Mouse (Mus musculus): ENCODE data around the gene Fam57b. TPM values are rescaled to one million over a fixed set of nuclear protein-coding genes. Genes with fewer than 3 reads are reported as not detected.

Fam57b gene
- polyA plus RNA-seq, 1 experiment from 2014 or later, result 52.6 TPM

- no peak overlapping the region for H3K4me3 ChIP-seq (replicated peaks)
- H3K4me1 ChIP-seq (replicated peaks), result peaks cover 13% of the 10 kb centered on the region
- no peak overlapping the region for H3K27ac ChIP-seq
- no peaks in the 10 kb centered on the region for H3K27me3 ChIP-seq
- peaks cover 3% of the 10 kb centered on the region; the same call in 1 of the 2 replicates for H3K9me3 ChIP-seq
- no peak for ATAC-seq
- H3K36me3 ChIP-seq, result no peaks in the 10 kb centered on the region
- 40% methylated on average over 1 of the region's 1 CpGs for WGBS
- H3K9ac ChIP-seq (replicated peaks), result no peak overlapping the region
- H3K4me2 ChIP-seq (replicated peaks), result no peak overlapping the region
Measured at GRCm38 (mm10) chr7:126818818-126819217, 21.4 kb downstream of the Fam57b start.

GRCm38 (mm10) chr7:126821835-126822511 lies 24.5 kb downstream of the Fam57b start:
- peaks cover 6% of the 10 kb centered on the region; the same call in 1 of the 2 replicates for H3K36me3 ChIP-seq
- H3K4me1 ChIP-seq (replicated peaks), result peaks cover 44% of the 10 kb centered on the region
- WGBS, result 21% methylated on average over 7 of the region's 7 CpGs
- H3K4me2 ChIP-seq (replicated peaks), result peak overlapping the region; percentile 54
- H3K9me3 ChIP-seq, result peaks cover 3% of the 10 kb centered on the region; the same call in 1 of the 2 replicates
- ATAC-seq, result peak; percentile 24
- no peaks in the 10 kb centered on the region for H3K27me3 ChIP-seq
- peak overlapping the region; percentile 93 for H3K27ac ChIP-seq
- peak overlapping the region; percentile 87 for H3K9ac ChIP-seq (replicated peaks)
- H3K4me3 ChIP-seq (replicated peaks), result peak overlapping the region; percentile 70

- Histone ChIP-seq H3K4me3 (replicated peaks) (peak overlapping the region; percentile 70), H3K27ac (peak overlapping the region; percentile 93), H3K4me1 (replicated peaks) (peaks cover 51% of the 10 kb centered on the region), H3K9ac (replicated peaks) (peak overlapping the region; percentile 87), H3K4me2 (replicated peaks) (peak overlapping the region; percentile 54), H3K36me3 (peaks cover 13% of the 10 kb centered on the region; the same call in 1 of the 2 replicates), H3K9me3 (peaks cover 3% of the 10 kb centered on the region; the same call in 1 of the 2 replicates), H3K27me3 (no peaks in the 10 kb centered on the region)
- peak; percentile 31 for ATAC-seq
- 10% methylated on average over 9 of the region's 9 CpGs for WGBS
Measured at GRCm38 (mm10) chr7:126822741-126823140, 25.3 kb downstream of the Fam57b start.

GRCm38 (mm10) chr7:126823202-126823711 lies 25.8 kb downstream of the Fam57b start:
- Histone ChIP-seq H3K36me3 (peaks cover 15% of the 10 kb centered on the region; the same call in 1 of the 2 replicates), H3K9ac (replicated peaks) (peak overlapping the region; percentile 87), H3K4me2 (replicated peaks) (peak overlapping the region; percentile 54), H3K27ac (peak overlapping the region; percentile 93), H3K4me1 (replicated peaks) (peaks cover 52% of the 10 kb centered on the region), H3K27me3 (no peaks in the 10 kb centered on the region), H3K4me3 (replicated peaks) (peak overlapping the region; percentile 70), H3K9me3 (peaks cover 3% of the 10 kb centered on the region; the same call in 1 of the 2 replicates)
- ATAC-seq, result peak; percentile 87
- under 1% methylated on average over 19 of the region's 19 CpGs for WGBS

- H3K36me3 ChIP-seq, result peaks cover 21% of the 10 kb centered on the region
- ATAC-seq, result peak; percentile 16
- H3K27ac ChIP-seq, result peak overlapping the region; percentile 93
- H3K9me3 ChIP-seq, result peaks cover 2% of the 10 kb centered on the region; the same call in 1 of the 2 replicates
- H3K9ac ChIP-seq (replicated peaks), result peak overlapping the region; percentile 87
- H3K4me3 ChIP-seq (replicated peaks), result peak overlapping the region; percentile 70
- H3K4me2 ChIP-seq (replicated peaks), result peak overlapping the region; percentile 54
- H3K27me3 ChIP-seq, result no peaks in the 10 kb centered on the region
- 4% methylated on average over 10 of the region's 10 CpGs for WGBS
- peaks cover 54% of the 10 kb centered on the region for H3K4me1 ChIP-seq (replicated peaks)
Measured at GRCm38 (mm10) chr7:126823940-126824339, 26.5 kb downstream of the Fam57b start.

- H3K27me3 ChIP-seq, result no peaks in the 10 kb centered on the region
- peak overlapping the region; percentile 70 for H3K4me3 ChIP-seq (replicated peaks)
- H3K4me2 ChIP-seq (replicated peaks), result peak overlapping the region; percentile 54
- peak overlapping the region; percentile 50 for H3K9ac ChIP-seq (replicated peaks)
- peaks cover 27% of the 10 kb centered on the region for H3K36me3 ChIP-seq
- H3K9me3 ChIP-seq, result no peaks in the 10 kb centered on the region
- no peak for ATAC-seq
- H3K27ac ChIP-seq, result no peak overlapping the region
- WGBS, result 28% methylated on average over 8 of the region's 8 CpGs
- H3K4me1 ChIP-seq (replicated peaks), result peaks cover 65% of the 10 kb centered on the region
Measured at GRCm38 (mm10) chr7:126825403-126825802, 27.9 kb downstream of the Fam57b start.

GRCm38 (mm10) chr7:126825952-126826351 lies 28.5 kb downstream of the Fam57b start:
- 77% methylated on average over 5 of the region's 5 CpGs for WGBS
- Histone ChIP-seq H3K4me3 (replicated peaks) (no peak overlapping the region), H3K27me3 (no peaks in the 10 kb centered on the region), H3K4me1 (replicated peaks) (peaks cover 65% of the 10 kb centered on the region), H3K27ac (no peak overlapping the region), H3K36me3 (peaks cover 30% of the 10 kb centered on the region), H3K9me3 (no peaks in the 10 kb centered on the region), H3K4me2 (replicated peaks) (peak overlapping the region; percentile 54), H3K9ac (replicated peaks) (peak overlapping the region; percentile 50)
- no peak for ATAC-seq

- Histone ChIP-seq H3K27me3 (no peaks in the 10 kb centered on the region), H3K4me2 (replicated peaks) (peak within 1 kb of the TSS; percentile 59), H3K36me3 (peaks cover 27% of the 10 kb centered on the region), H3K4me1 (replicated peaks) (peaks cover 34% of the 10 kb centered on the region), H3K9me3 (no peaks in the 10 kb centered on the region), H3K9ac (replicated peaks) (peak within 1 kb of the TSS; percentile 25), H3K4me3 (replicated peaks) (peak within 1 kb of the TSS; percentile 33), H3K27ac (peak within 1 kb of the TSS; percentile 45; the same call in 1 of the 2 replicates)
- WGBS, result 60% methylated on average over 5 of the region's 5 CpGs
- 0 out of 2 replicates have a peak, but pooled peaks have one; percentile 28 for ATAC-seq
Measured at GRCm38 (mm10) chr7:126831539-126831938, 34.1 kb downstream of the Fam57b start, which contains the start of gene 4930451I11Rik. TSS of gene 4930451I11Rik (minus strand) at chr7:126831639.

- Histone ChIP-seq H3K9ac (replicated peaks) (peak overlapping the region; percentile 25), H3K27me3 (no peaks in the 10 kb centered on the region)
Measured at GRCm38 (mm10) chr7:126832036-126832598, 34.6 kb downstream of the Fam57b start.

GRCm38 (mm10) chr7:126833294-126833693 lies 35.8 kb downstream of the Fam57b start:
- no peaks in the 10 kb centered on the region for H3K9me3 ChIP-seq
- ATAC-seq, result no peak
- WGBS, result 95% methylated on average over 1 of the region's 1 CpGs
- H3K4me3 ChIP-seq (replicated peaks), result no peak overlapping the region
- H3K27me3 ChIP-seq, result no peaks in the 10 kb centered on the region
- H3K4me2 ChIP-seq (replicated peaks), result no peak overlapping the region
- no peak overlapping the region for H3K27ac ChIP-seq
- peaks cover 15% of the 10 kb centered on the region for H3K36me3 ChIP-seq
- no peak overlapping the region for H3K9ac ChIP-seq (replicated peaks)
- H3K4me1 ChIP-seq (replicated peaks), result peaks cover 21% of the 10 kb centered on the region

More at GRCm38 (mm10) chr7:126832036-126832598, 34.6 kb downstream of the Fam57b start:
- Histone ChIP-seq H3K4me2 (replicated peaks) (peak overlapping the region; percentile 59), H3K4me3 (replicated peaks) (peak overlapping the region; percentile 33), H3K36me3 (peaks cover 23% of the 10 kb centered on the region), H3K4me1 (replicated peaks) (peaks cover 28% of the 10 kb centered on the region), H3K27ac (peak overlapping the region; percentile 45; the same call in 1 of the 2 replicates), H3K9me3 (no peaks in the 10 kb centered on the region)
- under 1% methylated on average over 21 of the region's 21 CpGs for WGBS
- ATAC-seq, result peak; percentile 89

- Histone ChIP-seq H3K27me3 (peaks cover 2% of the 10 kb centered on the region), H3K4me2 (replicated peaks) (no peak overlapping the region), H3K36me3 (no peaks in the 10 kb centered on the region), H3K4me3 (replicated peaks) (no peak overlapping the region), H3K27ac (no peak overlapping the region), H3K4me1 (replicated peaks) (peaks cover 14% of the 10 kb centered on the region), H3K9ac (replicated peaks) (no peak overlapping the region), H3K9me3 (no peaks in the 10 kb centered on the region)
- WGBS, result 86% methylated on average over 9 of the region's 9 CpGs
- no peak for ATAC-seq
Measured at GRCm38 (mm10) chr7:126843276-126843675, 45.8 kb downstream of the Fam57b start.

- no peak overlapping the region for H3K4me2 ChIP-seq (replicated peaks)
- H3K4me3 ChIP-seq (replicated peaks), result no peak overlapping the region
- ATAC-seq, result no peak
- 53% methylated on average over 2 of the region's 2 CpGs for WGBS
- peaks cover 27% of the 10 kb centered on the region for H3K4me1 ChIP-seq (replicated peaks)
- H3K27me3 ChIP-seq, result peaks cover 20% of the 10 kb centered on the region
- H3K9me3 ChIP-seq, result no peaks in the 10 kb centered on the region
- H3K9ac ChIP-seq (replicated peaks), result no peak overlapping the region
- H3K36me3 ChIP-seq, result no peaks in the 10 kb centered on the region
- H3K27ac ChIP-seq, result no peak overlapping the region
Measured at GRCm38 (mm10) chr7:126845516-126845915, 48.0 kb downstream of the Fam57b start.
